Mouse (Mus musculus) inflammation-experienced regulatory T-cells, adult 16 weeks (primary cell): Measurements from ENCODE around the gene Olfr926. TPM values are rescaled to one million over a fixed set of nuclear protein-coding genes. Genes with fewer than 3 reads are reported as not detected.

Experiments
- polyA plus RNA-seq: library from polyadenylated mRNA; unstranded; fragments of 100-300 nt; shearing (Covaris generic); gene quantifications from one replicate; pipeline ENCODE4 v1.2.1, GENCODE M21; 2017

Gene Olfr926
- not detected for polyA plus RNA-seq

GRCm38 (mm10) chr9:38876826-38877225 is at the start of gene Olfr926:
Olfr926 (plus strand) TSS chr9:38877126.

GRCm38 (mm10) chr9:38844149-38844548 is 32.8 kb upstream of the Olfr926 start, which contains the start of gene Olfr924:
Olfr924 (plus strand) TSS chr9:38844449.

GRCm38 (mm10) chr9:38854760-38855159 is 22.2 kb upstream of the Olfr926 start, which contains the start of gene Olfr26:
Olfr26 (plus strand) TSS chr9:38855060.

Other genes with a start within 250 kb of the Olfr926 start
- gene Olfr916, start 217.3 kb upstream of the Olfr926 start, polyA plus RNA-seq = not detected
- not detected for gene Olfr917, start 211.3 kb upstream of the Olfr926 start, polyA plus RNA-seq
- gene Olfr918, start 202.5 kb upstream of the Olfr926 start, polyA plus RNA-seq = not detected
- not detected for gene Olfr919, start 173.5 kb upstream of the Olfr926 start, polyA plus RNA-seq
- gene Vwa5a, start 158.9 kb upstream of the Olfr926 start, polyA plus RNA-seq = 58.3 TPM
- gene Olfr920, start 124.8 kb upstream of the Olfr926 start, polyA plus RNA-seq = 0.10 TPM
- gene Olfr921, start 104.1 kb upstream of the Olfr926 start, polyA plus RNA-seq = not detected
- gene Olfr922, start 62.5 kb upstream of the Olfr926 start, polyA plus RNA-seq = not detected
- not detected for gene Olfr923, start 50.6 kb upstream of the Olfr926 start, polyA plus RNA-seq
- gene Olfr924, start 32.7 kb upstream of the Olfr926 start, polyA plus RNA-seq = not detected
- gene Olfr26, start 22.1 kb upstream of the Olfr926 start, polyA plus RNA-seq = not detected
- gene Olfr930, start 52.7 kb downstream of the Olfr926 start, polyA plus RNA-seq = not detected
- not detected for gene Olfr933, start 95.2 kb downstream of the Olfr926 start, polyA plus RNA-seq
- not detected for gene Olfr934, start 111.2 kb downstream of the Olfr926 start, polyA plus RNA-seq
- gene Olfr935, start 122.6 kb downstream of the Olfr926 start, polyA plus RNA-seq = not detected
- not detected for gene Olfr146, start 146.3 kb downstream of the Olfr926 start, polyA plus RNA-seq
- not detected for gene Olfr937, start 187.8 kb downstream of the Olfr926 start, polyA plus RNA-seq
- not detected for gene Olfr938, start 201.8 kb downstream of the Olfr926 start, polyA plus RNA-seq